Comparison of ENCODE assay signal across 14 mouse cellular contexts in genomic region chr16:45893796-45894195, GRCm38 (mm10). TPM values are rescaled to one million over a fixed set of nuclear protein-coding genes. Genes with fewer than 3 reads are reported as not detected.
DNase-seq lines count a peak whose midpoint lies in the region; ATAC-seq lines count a peak whose summit lies in the region.
"Had no signal": no experiment of that assay in that cellular context is flagged by ENCODE, and none has a peak within 500 bp of the region (broad histone marks: within the 10 kb centered on the region; RNA-seq: fewer than 3 reads in every experiment).

No protein-coding gene starts in this region.

- no peak for ATAC-seq in heart, embryonic 15.5 days (replicated peaks; ENCODE audit: insufficient number of reproducible peaks, insufficient read depth, low FRiP score, low read depth)
- peak; percentile 88 for ATAC-seq in kidney, embryonic 15.5 days (replicated peaks; ENCODE audit: low FRiP score)
- peak; percentile 76 for ATAC-seq in liver, embryonic 16.5 days (ENCODE audit: low read depth)
- no peak for ATAC-seq in forebrain, embryonic 13.5 days
- ATAC-seq: hindbrain, postnatal 0 days had no signal

- no peak overlapping the region for H3K4me2 ChIP-seq in heart, embryonic 15.5 days
- no peak overlapping the region for H3K4me2 ChIP-seq in kidney, embryonic 15.5 days
- H3K4me2 ChIP-seq in liver, embryonic 16.5 days (ENCODE audit: low read depth, low read length): no peak overlapping the region
- no peak overlapping the region for H3K4me2 ChIP-seq in forebrain, embryonic 13.5 days
- H3K4me2 ChIP-seq: midbrain, embryonic 11.5 days; neural tube, embryonic 12.5 days had no signal

- H3K36me3 ChIP-seq in heart, embryonic 15.5 days: no peaks in the 10 kb centered on the region
- no peaks in the 10 kb centered on the region for H3K36me3 ChIP-seq in heart, embryonic 10.5 days
- H3K36me3 ChIP-seq in embryonic facial prominence, embryonic 10.5 days (replicated peaks): no peaks in the 10 kb centered on the region
- H3K36me3 ChIP-seq in kidney, embryonic 15.5 days: no peaks in the 10 kb centered on the region
- H3K36me3 ChIP-seq in liver, embryonic 16.5 days (ENCODE audit: control insufficient read depth, insufficient read depth): no peaks in the 10 kb centered on the region
- no peaks in the 10 kb centered on the region for H3K36me3 ChIP-seq in forebrain, embryonic 13.5 days (ENCODE audit: poor library complexity, severe bottlenecking)
- H3K36me3 ChIP-seq: neural tube, embryonic 12.5 days had no signal

- H3K27me3 ChIP-seq in heart, embryonic 15.5 days: no peaks in the 10 kb centered on the region
- no peaks in the 10 kb centered on the region for H3K27me3 ChIP-seq in heart, embryonic 10.5 days (ENCODE audit: insufficient read depth, poor library complexity, severe bottlenecking)
- no peaks in the 10 kb centered on the region for H3K27me3 ChIP-seq in embryonic facial prominence, embryonic 10.5 days (replicated peaks; ENCODE audit: low read depth, poor library complexity, severe bottlenecking)
- no peaks in the 10 kb centered on the region for H3K27me3 ChIP-seq in kidney, embryonic 15.5 days
- H3K27me3 ChIP-seq in liver, embryonic 16.5 days (ENCODE audit: control insufficient read depth, insufficient read depth, low read depth, low read length): no peaks in the 10 kb centered on the region
- H3K27me3 ChIP-seq in forebrain, embryonic 13.5 days: no peaks in the 10 kb centered on the region
- H3K27me3 ChIP-seq: neural tube, embryonic 12.5 days had no signal

- H3K27ac ChIP-seq in heart, embryonic 15.5 days: peak overlapping the region; percentile 43
- H3K27ac ChIP-seq in heart, embryonic 10.5 days: no peak overlapping the region
- peak overlapping the region; percentile 82 for H3K27ac ChIP-seq in embryonic facial prominence, embryonic 10.5 days (replicated peaks)
- H3K27ac ChIP-seq in kidney, embryonic 15.5 days: peak overlapping the region; percentile 82
- 0 out of 2 replicates have a peak overlapping the region, but pooled peaks have one; percentile 18 for H3K27ac ChIP-seq in liver, embryonic 16.5 days (ENCODE audit: low read length)
- H3K27ac ChIP-seq in forebrain, embryonic 13.5 days: no peak overlapping the region
- H3K27ac ChIP-seq: hindbrain, postnatal 0 days; neural tube, embryonic 12.5 days had no signal

- no peak overlapping the region for H3K9ac ChIP-seq in heart, embryonic 15.5 days
- H3K9ac ChIP-seq in kidney, embryonic 15.5 days: no peak overlapping the region
- no peak overlapping the region for H3K9ac ChIP-seq in liver, embryonic 16.5 days (ENCODE audit: low read depth, low read length)
- H3K9ac ChIP-seq in forebrain, embryonic 13.5 days: no peak overlapping the region
- H3K9ac ChIP-seq: neural tube, embryonic 12.5 days had no signal

- no peaks in the 10 kb centered on the region for H3K9me3 ChIP-seq in heart, embryonic 15.5 days (replicated peaks)
- H3K9me3 ChIP-seq in heart, embryonic 10.5 days: no peaks in the 10 kb centered on the region
- H3K9me3 ChIP-seq in embryonic facial prominence, embryonic 10.5 days: no peaks in the 10 kb centered on the region
- H3K9me3 ChIP-seq in kidney, embryonic 15.5 days (replicated peaks): no peaks in the 10 kb centered on the region
- H3K9me3 ChIP-seq in liver, embryonic 16.5 days (replicated peaks; ENCODE audit: control insufficient read depth, low read length): no peaks in the 10 kb centered on the region
- no peaks in the 10 kb centered on the region for H3K9me3 ChIP-seq in forebrain, embryonic 13.5 days (replicated peaks)
- H3K9me3 ChIP-seq: neural tube, embryonic 12.5 days had no signal

- no peak overlapping the region for H3K4me3 ChIP-seq in heart, embryonic 15.5 days
- H3K4me3 ChIP-seq in heart, embryonic 10.5 days: no peak overlapping the region
- no peak overlapping the region for H3K4me3 ChIP-seq in embryonic facial prominence, embryonic 10.5 days
- H3K4me3 ChIP-seq in kidney, embryonic 15.5 days (replicated peaks): no peak overlapping the region
- H3K4me3 ChIP-seq in liver, embryonic 16.5 days (ENCODE audit: low read depth, low read length): no peak overlapping the region
- no peak overlapping the region for H3K4me3 ChIP-seq in forebrain, embryonic 13.5 days
- H3K4me3 ChIP-seq: neural tube, embryonic 12.5 days had no signal

- no peak for DNase-seq in heart, embryonic 10.5 days (ENCODE audit: low spot score)
- DNase-seq in embryonic facial prominence, embryonic 10.5 days (ENCODE audit: low spot score): no peak
- DNase-seq in embryo, embryonic 9.5 days (ENCODE audit: extremely low spot score): no peak
- no peak for DNase-seq in right cerebral cortex, postnatal 4 days
- DNase-seq: adrenal gland, adult 8-10 months; retina, postnatal 1 day; thymus, postnatal 36 days had no signal

- peaks cover 13% of the 10 kb centered on the region for H3K4me1 ChIP-seq in heart, embryonic 15.5 days (replicated peaks)
- H3K4me1 ChIP-seq in heart, embryonic 10.5 days: peaks cover 17% of the 10 kb centered on the region
- peaks cover 41% of the 10 kb centered on the region for H3K4me1 ChIP-seq in embryonic facial prominence, embryonic 10.5 days
- H3K4me1 ChIP-seq in kidney, embryonic 15.5 days: peaks cover 21% of the 10 kb centered on the region
- peaks cover 5% of the 10 kb centered on the region for H3K4me1 ChIP-seq in liver, embryonic 16.5 days (ENCODE audit: control insufficient read depth, low read depth, low read length)
- no peaks in the 10 kb centered on the region for H3K4me1 ChIP-seq in forebrain, embryonic 13.5 days
- H3K4me1 ChIP-seq: neural tube, embryonic 12.5 days had no signal

- 65% methylated on average over 2 of the region's 2 CpGs for WGBS in heart, embryonic 15.5 days
- WGBS in heart, embryonic 10.5 days: 82% methylated on average over 2 of the region's 2 CpGs
- WGBS in embryonic facial prominence, embryonic 10.5 days: 73% methylated on average over 2 of the region's 2 CpGs
- WGBS in kidney, embryonic 15.5 days: 74% methylated on average over 2 of the region's 2 CpGs
- 48% methylated on average over 2 of the region's 2 CpGs for WGBS in liver, embryonic 16.5 days (ENCODE audit: insufficient replicate concordance)
- 94% methylated on average over 2 of the region's 2 CpGs for WGBS in forebrain, embryonic 13.5 days

RNA-seq across cellular contexts. Expression of gene Phldb2, which starts 59.6 kb away (rescaled TPM):
- polyA plus RNA-seq in heart, embryonic 15.5 days (2015; fragmentation: Nextera tagmentation; extraction: Ambion mirVana): 38.4 and 39.8 TPM in 2 replicates
- polyA plus RNA-seq in heart, embryonic 10.5 days (2016; fragmentation: Nextera tagmentation; extraction: Ambion mirVana): 42.1 and 45.8 TPM in 2 replicates
- polyA plus RNA-seq in embryonic facial prominence, embryonic 10.5 days (2016; fragmentation: Nextera tagmentation; extraction: Ambion mirVana): 44.9 and 46.2 TPM in 2 replicates
- polyA plus RNA-seq in kidney, embryonic 15.5 days (2015; fragmentation: Nextera tagmentation; extraction: Ambion mirVana): 81.2 and 84.2 TPM in 2 replicates
- 15.3 and 16.6 TPM in 2 replicates for polyA plus RNA-seq in liver, embryonic 16.5 days (2015; fragmentation: Nextera tagmentation; extraction: Ambion mirVana)
- polyA plus RNA-seq in forebrain, embryonic 13.5 days (2015; fragmentation: Nextera tagmentation; extraction: Ambion mirVana): 11.3 and 13.2 TPM in 2 replicates

Comparison
In these comparisons a context has a peak if more than half of its experiments do, and no peak if none do; other contexts are left out.
1. H3K27ac ChIP-seq: peak in heart, embryonic 15.5 days (single experiment), embryonic facial prominence, embryonic 10.5 days (single experiment), kidney, embryonic 15.5 days (single experiment) and liver, embryonic 16.5 days (single experiment); none in heart, embryonic 10.5 days (single experiment) and forebrain, embryonic 13.5 days (single experiment).
2. ATAC-seq: peak in kidney, embryonic 15.5 days (single experiment) and liver, embryonic 16.5 days (single experiment); none in heart, embryonic 15.5 days (single experiment) and forebrain, embryonic 13.5 days (single experiment).